8 mouse cellular contexts compared by ENCODE assay signal in the genomic region with DNA sequence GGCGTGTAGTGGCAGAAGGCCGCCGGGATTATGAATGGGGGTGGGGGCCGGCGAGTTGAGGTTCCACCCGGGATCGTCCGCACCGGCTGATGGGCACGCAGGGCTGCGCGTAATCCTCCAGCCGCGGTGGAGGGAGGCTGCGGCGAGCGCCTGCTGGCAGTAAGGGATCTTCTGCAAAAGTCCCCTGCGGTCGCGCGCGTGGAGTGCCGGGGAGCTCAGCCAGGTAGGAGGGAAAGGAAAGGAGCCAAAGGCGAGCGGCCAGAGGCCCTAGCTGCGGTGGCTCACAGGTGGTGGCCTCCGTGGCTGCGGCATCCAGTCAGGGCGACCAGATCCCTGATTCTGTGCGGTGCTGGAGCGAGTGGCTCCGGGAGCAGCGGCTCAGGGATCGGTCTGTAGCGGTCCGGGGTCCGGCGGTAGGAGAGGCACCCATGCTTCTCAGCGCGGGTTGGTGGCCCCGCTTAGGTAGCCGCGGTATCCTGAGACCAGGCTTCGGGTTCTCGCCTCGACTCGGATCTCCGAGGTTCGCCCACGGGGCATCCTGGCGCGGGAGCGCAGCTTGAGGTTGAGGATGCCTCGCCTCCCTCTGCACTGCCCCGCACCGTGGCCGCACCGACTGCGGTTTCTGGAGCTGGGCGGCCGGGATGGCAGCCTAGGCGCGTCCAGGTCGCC. TPM values are rescaled to one million over a fixed set of nuclear protein-coding genes. Genes with fewer than 3 reads are reported as not detected.
DNase-seq lines count a peak whose midpoint lies in the region; ATAC-seq lines count a peak whose summit lies in the region.

No protein-coding gene starts in this region.

- no peaks in the 10 kb centered on the region for H3K36me3 ChIP-seq in heart, embryonic 13.5 days
- H3K36me3 ChIP-seq in forebrain, embryonic 14.5 days (ENCODE audit: control insufficient read depth, insufficient read depth, low read length): no peaks in the 10 kb centered on the region
- no peaks in the 10 kb centered on the region for H3K36me3 ChIP-seq in kidney, embryonic 16.5 days (ENCODE audit: insufficient read depth, low read length)
- H3K36me3 ChIP-seq in liver, embryonic 15.5 days (replicated peaks): no peaks in the 10 kb centered on the region

- H3K9ac ChIP-seq in heart, embryonic 13.5 days: peak overlapping the region; percentile 77
- peak overlapping the region; percentile 68 for H3K9ac ChIP-seq in forebrain, embryonic 14.5 days (ENCODE audit: low read length)
- peak overlapping the region; percentile 54 for H3K9ac ChIP-seq in kidney, embryonic 16.5 days (replicated peaks; ENCODE audit: low read length)
- no peak overlapping the region for H3K9ac ChIP-seq in liver, embryonic 15.5 days

- H3K4me1 ChIP-seq in heart, embryonic 13.5 days: peaks cover 11% of the 10 kb centered on the region
- peaks cover 5% of the 10 kb centered on the region; the same call in 1 of the 2 replicates for H3K4me1 ChIP-seq in forebrain, embryonic 14.5 days (ENCODE audit: control insufficient read depth, insufficient read depth, low read length)
- H3K4me1 ChIP-seq in kidney, embryonic 16.5 days (ENCODE audit: insufficient read depth, low read length): 0 out of 2 replicates have a peak, but pooled peaks cover 10% of the 10 kb centered on the region
- no peaks in the 10 kb centered on the region for H3K4me1 ChIP-seq in liver, embryonic 15.5 days (replicated peaks)

- no peak for DNase-seq in heart, adult 18-20 months
- peak; percentile 82 for DNase-seq in cerebellum, adult 11-12 months
- DNase-seq in forebrain, embryonic 14.5 days (ENCODE audit: low spot score): peak; percentile 50
- peak; percentile 62 to 65 for DNase-seq in right cerebral cortex, postnatal 10 days (ENCODE audit: low spot score in 2 of 2)
- no peak for DNase-seq in spleen, adult 12 weeks (ENCODE audit: low spot score)

- H3K4me3 ChIP-seq in heart, embryonic 13.5 days: peak overlapping the region; percentile 68
- peak overlapping the region; percentile 58 for H3K4me3 ChIP-seq in forebrain, embryonic 14.5 days (ENCODE audit: low read depth, low read length)
- peak overlapping the region; percentile 57 for H3K4me3 ChIP-seq in kidney, embryonic 16.5 days (ENCODE audit: low read length)
- H3K4me3 ChIP-seq in liver, embryonic 15.5 days (replicated peaks): peak overlapping the region; percentile 32

- no peaks in the 10 kb centered on the region for H3K9me3 ChIP-seq in heart, embryonic 13.5 days
- no peaks in the 10 kb centered on the region for H3K9me3 ChIP-seq in forebrain, embryonic 14.5 days (replicated peaks; ENCODE audit: control insufficient read depth, low read length)
- no peaks in the 10 kb centered on the region for H3K9me3 ChIP-seq in kidney, embryonic 16.5 days (ENCODE audit: low read length)
- H3K9me3 ChIP-seq in liver, embryonic 15.5 days (replicated peaks): no peaks in the 10 kb centered on the region

- H3K27ac ChIP-seq in heart, embryonic 13.5 days (replicated peaks): no peak overlapping the region
- H3K27ac ChIP-seq in forebrain, embryonic 14.5 days (ENCODE audit: low read depth, low read length): no peak overlapping the region
- no peak overlapping the region for H3K27ac ChIP-seq in kidney, embryonic 16.5 days (ENCODE audit: low read length)
- no peak overlapping the region for H3K27ac ChIP-seq in liver, embryonic 15.5 days (replicated peaks)

- peaks cover 44% of the 10 kb centered on the region for H3K27me3 ChIP-seq in heart, embryonic 13.5 days (replicated peaks)
- no peaks in the 10 kb centered on the region for H3K27me3 ChIP-seq in forebrain, embryonic 14.5 days (replicated peaks; ENCODE audit: control insufficient read depth, insufficient read depth, low read length)
- H3K27me3 ChIP-seq in kidney, embryonic 16.5 days (ENCODE audit: insufficient read depth, low read length): peaks cover 36% of the 10 kb centered on the region
- H3K27me3 ChIP-seq in liver, embryonic 15.5 days: peaks cover 26% of the 10 kb centered on the region

- WGBS in heart, embryonic 13.5 days: under 1% methylated on average over 61 of the region's 64 CpGs
- under 1% methylated on average over 62 of the region's 64 CpGs for WGBS in forebrain, embryonic 14.5 days
- under 1% methylated on average over 62 of the region's 64 CpGs for WGBS in kidney, embryonic 16.5 days
- WGBS in liver, embryonic 15.5 days (ENCODE audit: insufficient replicate concordance): 2% methylated on average over 64 of the region's 64 CpGs

- peak; percentile 31; the same call in 1 of the 2 replicates for ATAC-seq in heart, embryonic 13.5 days (ENCODE audit: extremely low read depth, insufficient number of reproducible peaks, low FRiP score, low TSS enrichment)
- ATAC-seq in forebrain, embryonic 14.5 days: peak; percentile 84
- peak; percentile 82 for ATAC-seq in kidney, embryonic 16.5 days (ENCODE audit: low FRiP score, low TSS enrichment)
- ATAC-seq in liver, embryonic 15.5 days (ENCODE audit: insufficient read depth): no peak

- peak overlapping the region; percentile 99 for H3K4me2 ChIP-seq in heart, embryonic 13.5 days
- peak overlapping the region; percentile 98 for H3K4me2 ChIP-seq in forebrain, embryonic 14.5 days (ENCODE audit: low read length)
- peak overlapping the region; percentile 95 for H3K4me2 ChIP-seq in kidney, embryonic 16.5 days (replicated peaks; ENCODE audit: low read depth, low read length)
- peak overlapping the region; percentile 62 for H3K4me2 ChIP-seq in liver, embryonic 15.5 days

RNA-seq across cellular contexts. Expression of a gene that starts 0.4 kb away (rescaled TPM):
- polyA plus RNA-seq in heart, embryonic 13.5 days (2015; fragmentation: Nextera tagmentation; extraction: Ambion mirVana): 19.0 and 19.1 TPM in 2 replicates
- total RNA-seq in heart, adult 18-20 months (2021): 10 to 100 TPM; 20.5 to 23.0 TPM
- 30.8 and 36.2 TPM in 2 replicates for polyA plus RNA-seq in forebrain, embryonic 14.5 days (2014; fragmentation: Nextera tagmentation; extraction: Ambion mirVana)
- 13.4 and 15.5 TPM in 2 replicates for polyA plus RNA-seq in kidney, embryonic 16.5 days (2015; fragmentation: Nextera tagmentation; extraction: Ambion mirVana)
- 2.5 and 3.5 TPM in 2 replicates for polyA plus RNA-seq in liver, embryonic 15.5 days (2015; fragmentation: Nextera tagmentation; extraction: Ambion mirVana)

Comparison
In these comparisons a context has a peak if more than half of its experiments do, and no peak if none do; other contexts are left out.
1. DNase-seq: peak in cerebellum, adult 11-12 months (single experiment), forebrain, embryonic 14.5 days (single experiment) and right cerebral cortex, postnatal 10 days (2 of 2); none in heart, adult 18-20 months (0 of 2) and spleen, adult 12 weeks (single experiment).
2. Peak in every context shown above with its lines, with median percentiles within 50 percentile points of each other: H3K4me2 ChIP-seq and H3K4me3 ChIP-seq.